Mouse (Mus musculus) small intestine, adult 2 months (tissue): ENCODE data around the gene Prcd. TPM values are rescaled to one million over a fixed set of nuclear protein-coding genes. Genes with fewer than 3 reads are reported as not detected.

Experiments
- H3K27ac ChIP-seq: fragments of 200-500 bp; 2 replicates; pipeline ENCODE4 v1.5.1; 2012; ENCODE audit warnings: low read depth, low read length, control low read depth, inconsistent platforms; ENCODE audit not compliant: insufficient read depth
- H3K27me3 ChIP-seq: fragments of 200-500 bp; 2 replicates; pipeline ENCODE4 v1.6.1; 2012; ENCODE audit warnings: mild to moderate bottlenecking, moderate library complexity, low read length, inconsistent platforms; ENCODE audit not compliant: control insufficient read depth, insufficient read depth
- H3K36me3 ChIP-seq: fragments of 200-500 bp; 2 replicates; pipeline ENCODE4 v1.6.1; 2012; ENCODE audit warnings: mild to moderate bottlenecking, low read length, control low read depth, inconsistent platforms; ENCODE audit not compliant: control insufficient read depth, insufficient read depth
- H3K4me1 ChIP-seq: fragments of 200-500 bp; 2 replicates; pipeline ENCODE4 v1.6.1; 2012; ENCODE audit warnings: low read length, inconsistent platforms, mixed read lengths; ENCODE audit not compliant: control insufficient read depth, insufficient read depth, insufficient read length
- H3K4me3 ChIP-seq: fragments of 200-500 bp; 2 replicates; pipeline ENCODE4 v1.5.1; 2012; ENCODE audit warnings: low read depth, mild to moderate bottlenecking, control low read depth, inconsistent platforms, low read length, moderate library complexity
- CTCF ChIP-seq: fragments of 200-500 bp; IDR thresholded peaks from 2 replicates; pipeline ENCODE4 v1.5.1; 2012; ENCODE audit warnings: low read depth, mild to moderate bottlenecking, control low read depth, inconsistent platforms, low read length, moderate library complexity, mixed read lengths; ENCODE audit not compliant: insufficient replicate concordance, insufficient read length; ENCODE audit errors: extremely low read depth
- POLR2A ChIP-seq: fragments of 200-500 bp; IDR thresholded peaks from 2 replicates; pipeline ENCODE4 v1.6.1; 2012; ENCODE audit warnings: low read depth, mild to moderate bottlenecking, control low read depth, inconsistent platforms, low read length, moderate library complexity
- WGBS: fragments of 180-500 bp; shearing (Covaris S2); methylation state at CpG from one replicate; pipeline ENCODE4 v1.1.7; 2018; 5-methylcytosine and 5-hydroxymethylcytosine counted together
- polyA plus RNA-seq: library from polyadenylated mRNA; depleted of rRNA; stranded (reverse); fragments of >200 nt; gene quantifications from 2 replicates; pipeline ENCODE4 v1.2.3, GENCODE M21; 2012

The Prcd gene
- polyA plus RNA-seq, 1 experiment: 0.30 TPM

GRCm38 (mm10) chr11:116641168-116641567 is 12.2 kb upstream of the Prcd start:
- no peak overlapping the region for H3K27ac ChIP-seq
- TF ChIP-seq CTCF (peak; percentile 41; the same call in 1 of the 2 replicates), POLR2A (no peak)
- no peak overlapping the region for H3K4me3 ChIP-seq
- no peaks in the 10 kb centered on the region for H3K27me3 ChIP-seq
- H3K36me3 ChIP-seq: no peaks in the 10 kb centered on the region
- no peaks in the 10 kb centered on the region for H3K4me1 ChIP-seq
- WGBS: 57% methylated on average over 5 of the region's 5 CpGs

GRCm38 (mm10) chr11:116641731-116642130 is 11.6 kb upstream of the Prcd start:
- no peak overlapping the region for H3K4me3 ChIP-seq
- 76% methylated on average over 3 of the region's 3 CpGs for WGBS
- H3K4me1 ChIP-seq: no peaks in the 10 kb centered on the region
- no peak overlapping the region for H3K27ac ChIP-seq
- TF ChIP-seq CTCF (no peak), POLR2A (no peak)
- no peaks in the 10 kb centered on the region for H3K27me3 ChIP-seq
- no peaks in the 10 kb centered on the region for H3K36me3 ChIP-seq

GRCm38 (mm10) chr11:116642681-116643578 is 10.4 kb upstream of the Prcd start:
- Histone ChIP-seq H3K27me3 (no peaks in the 10 kb centered on the region), H3K36me3 (no peaks in the 10 kb centered on the region), H3K4me1 (no peaks in the 10 kb centered on the region), H3K4me3 (no peak overlapping the region), H3K27ac (no peak overlapping the region)
- no peak for TF ChIP-seq POLR2A
- peak; percentile 94; the same call in 1 of the 2 replicates for TF ChIP-seq CTCF
- WGBS: 34% methylated on average over 14 of the region's 14 CpGs

- WGBS: 37% methylated on average over 19 of the region's 19 CpGs
- TF ChIP-seq POLR2A (no peak), CTCF (no peak)
- Histone ChIP-seq H3K27ac (no peak overlapping the region; the same call in 1 of the 2 replicates), H3K27me3 (no peaks in the 10 kb centered on the region), H3K4me3 (no peak overlapping the region), H3K4me1 (peaks cover 3% of the 10 kb centered on the region; the same call in 1 of the 2 replicates), H3K36me3 (no peaks in the 10 kb centered on the region)
Measured at GRCm38 (mm10) chr11:116643579-116644224, 9.6 kb upstream of the Prcd start.

GRCm38 (mm10) chr11:116644225-116645112 is 8.9 kb upstream of the Prcd start:
- Histone ChIP-seq H3K27ac (peak overlapping the region; percentile 36; the same call in 1 of the 2 replicates), H3K4me3 (no peak overlapping the region), H3K27me3 (no peaks in the 10 kb centered on the region), H3K36me3 (no peaks in the 10 kb centered on the region), H3K4me1 (peaks cover 3% of the 10 kb centered on the region; the same call in 1 of the 2 replicates)
- 79% methylated on average over 21 of the region's 21 CpGs for WGBS
- no peak for TF ChIP-seq CTCF
- no peak for TF ChIP-seq POLR2A

GRCm38 (mm10) chr11:116645446-116646110 is 7.8 kb upstream of the Prcd start:
- H3K4me3 ChIP-seq: no peak overlapping the region
- no peaks in the 10 kb centered on the region for H3K27me3 ChIP-seq
- WGBS: 81% methylated on average over 8 of the region's 8 CpGs
- TF ChIP-seq POLR2A (no peak), CTCF (no peak)
- H3K36me3 ChIP-seq: no peaks in the 10 kb centered on the region
- no peak overlapping the region for H3K27ac ChIP-seq
- peaks cover 3% of the 10 kb centered on the region; the same call in 1 of the 2 replicates for H3K4me1 ChIP-seq
